Mouse (Mus musculus) liver, postnatal 0 days (tissue): ENCODE data around the gene Casz1.
A peak's percentile ranks its signal among the peaks of the same experiment; 100 is the strongest.

ENCODE experiments used
- CTCF ChIP-seq: sonication (generic); IDR thresholded peaks from 2 replicates; pipeline ENCODE4 v1.5.1; 2016; ENCODE audit warnings: antibody characterized with exemption, low read depth
- EP300 ChIP-seq: IDR thresholded peaks from 2 replicates; pipeline ENCODE4 v1.6.1; 2016; ENCODE audit warnings: antibody characterized with exemption, low read depth, mild to moderate bottlenecking

DNA sequence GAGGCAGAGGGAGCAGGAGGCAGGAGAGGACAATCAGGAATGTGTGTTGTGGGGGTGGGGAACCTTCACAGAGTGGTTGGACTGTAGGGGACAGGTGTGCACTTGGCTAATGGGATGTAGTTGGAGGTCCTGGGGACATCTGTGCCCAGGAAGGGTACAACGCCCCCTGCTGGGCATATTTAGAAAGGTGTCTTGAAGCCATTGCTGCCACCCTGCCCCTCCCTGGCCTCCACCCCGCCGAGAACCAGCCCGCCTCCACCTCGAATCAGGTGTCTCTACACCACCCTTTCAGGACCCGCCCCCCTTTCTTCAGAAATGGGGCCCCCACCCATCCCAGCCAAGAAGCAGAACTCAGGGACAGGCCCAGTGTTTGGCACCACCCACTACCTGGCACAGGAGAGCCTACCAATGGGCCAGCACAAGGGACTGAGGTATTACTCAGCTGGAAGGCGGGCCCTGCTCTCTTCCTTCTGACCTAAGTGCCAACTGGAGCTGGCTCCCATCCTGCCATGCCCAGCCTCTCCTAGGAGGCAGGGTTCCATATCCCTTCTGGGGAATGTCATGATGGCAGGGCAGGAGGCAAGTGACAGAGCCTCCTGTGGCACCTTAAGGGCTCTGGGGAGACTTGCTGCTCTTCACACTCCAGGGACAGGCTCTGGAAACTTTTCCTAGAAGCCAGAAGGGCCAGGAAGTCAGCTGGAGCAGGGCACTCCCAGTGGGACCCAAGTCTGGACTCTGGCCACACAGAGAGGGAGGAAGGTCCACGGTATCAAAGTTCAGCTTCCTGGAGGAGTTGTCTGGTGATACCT, 98.9 kb downstream of the Casz1 start:
- TF ChIP-seq CTCF (peak; percentile 70), EP300 (no peak)
